Mouse (Mus musculus): ENCODE measurements around the gene Hspb7.
A peak's percentile ranks its signal among the peaks of the same experiment; 100 is the strongest.

Gene Hspb7

DNA sequence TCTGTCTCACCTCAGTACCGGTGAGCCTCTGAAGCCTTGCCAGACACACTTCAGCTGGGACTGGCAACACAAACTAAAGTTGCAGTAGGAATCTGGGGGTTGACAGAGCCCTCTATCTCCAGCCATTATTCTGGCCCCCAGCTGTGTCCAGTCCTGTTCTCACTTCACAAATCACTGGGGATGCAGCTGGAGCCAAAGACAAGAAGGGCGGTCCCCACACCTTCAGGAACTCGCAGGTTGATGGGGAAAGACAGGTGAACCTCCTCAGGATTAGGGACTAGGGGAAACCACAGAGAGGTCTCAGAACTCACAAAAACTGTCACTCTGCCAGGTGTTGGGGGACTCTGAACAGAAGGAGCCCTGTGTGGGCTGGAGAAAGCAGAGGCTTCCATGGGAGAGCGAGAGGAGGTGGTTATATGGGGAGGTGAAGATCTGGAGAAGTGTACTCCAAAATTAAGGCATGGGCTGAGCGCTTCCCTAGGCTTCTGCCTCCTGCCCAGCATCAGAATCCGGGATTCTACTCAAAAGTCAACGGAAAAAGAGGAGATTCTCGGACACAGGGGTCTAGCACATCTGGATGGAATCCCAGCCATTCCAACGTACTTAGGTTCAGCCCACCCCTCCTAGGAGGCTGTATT lies at the start of gene Hspb7:
Gene Hspb7 (plus strand): TSS at position 588 of the 638 bp plus-strand sequence.
- no peak for DNase-seq (ENCODE audit: low read depth, low spot score)

DNA sequence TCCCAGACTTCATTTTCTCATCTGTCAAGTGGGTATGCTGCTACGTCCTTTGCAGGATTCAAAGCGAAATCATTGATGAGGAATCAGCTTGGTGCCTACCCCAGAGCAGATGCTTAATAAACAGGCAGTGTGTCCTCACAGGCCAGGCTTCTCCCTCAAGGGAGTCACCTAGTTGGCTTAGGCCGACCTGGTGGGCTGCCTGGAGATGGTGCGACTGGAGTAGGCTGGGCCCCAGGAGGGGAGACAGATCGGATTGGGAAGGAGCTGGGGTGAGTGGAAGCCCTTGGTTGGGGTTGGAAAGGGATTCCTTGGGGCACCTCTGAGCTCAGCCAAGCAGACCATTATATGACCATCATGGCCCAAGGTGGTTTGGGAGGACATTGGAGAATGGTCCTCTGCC lies 48.2 kb upstream of the Hspb7 start:
- DNase-seq (ENCODE audit: low read depth, low spot score): no peak

DNA sequence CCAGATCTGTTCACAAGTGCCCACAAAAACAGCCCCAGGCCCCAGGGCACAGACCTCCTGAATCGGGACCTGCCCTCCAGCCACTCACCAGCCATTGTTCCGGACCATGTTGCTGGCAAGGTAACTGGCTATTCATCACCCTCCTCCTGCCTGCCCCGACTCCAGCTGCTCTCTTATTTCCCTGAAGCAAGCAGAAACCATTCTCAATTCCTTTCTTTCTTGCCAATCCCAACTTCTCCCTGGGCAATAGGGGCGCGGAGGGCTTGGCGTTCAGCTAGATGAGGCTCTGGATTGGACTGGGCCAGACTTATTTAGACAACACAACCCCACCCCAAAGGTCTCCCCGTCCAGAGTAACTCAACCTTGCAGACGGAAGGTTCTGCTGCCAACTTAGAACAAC lies 40.9 kb upstream of the Hspb7 start:
- DNase-seq (ENCODE audit: low read depth, low spot score): no peak

DNA sequence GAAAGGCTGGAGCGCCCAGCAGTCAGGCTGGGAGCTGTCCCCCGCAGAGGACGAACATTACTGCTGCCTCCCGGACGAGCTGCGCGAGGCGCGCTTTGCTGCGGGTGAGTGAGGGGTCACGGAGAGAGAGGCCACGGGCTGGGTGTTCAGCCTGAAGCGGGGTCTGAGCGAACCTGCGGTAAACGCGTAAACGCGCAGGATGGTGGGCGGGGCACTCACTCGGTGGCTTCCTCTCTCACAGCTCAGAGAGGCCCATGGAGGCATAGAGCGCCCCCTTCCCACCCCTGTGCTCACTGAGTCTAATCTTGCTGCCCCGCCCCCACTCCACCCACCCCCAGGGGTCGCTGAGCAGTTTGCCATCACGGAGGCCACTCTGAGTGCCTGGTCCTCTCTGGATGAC lies 38.2 kb upstream of the Hspb7 start:
- DNase-seq (ENCODE audit: low read depth, low spot score): no peak

DNA sequence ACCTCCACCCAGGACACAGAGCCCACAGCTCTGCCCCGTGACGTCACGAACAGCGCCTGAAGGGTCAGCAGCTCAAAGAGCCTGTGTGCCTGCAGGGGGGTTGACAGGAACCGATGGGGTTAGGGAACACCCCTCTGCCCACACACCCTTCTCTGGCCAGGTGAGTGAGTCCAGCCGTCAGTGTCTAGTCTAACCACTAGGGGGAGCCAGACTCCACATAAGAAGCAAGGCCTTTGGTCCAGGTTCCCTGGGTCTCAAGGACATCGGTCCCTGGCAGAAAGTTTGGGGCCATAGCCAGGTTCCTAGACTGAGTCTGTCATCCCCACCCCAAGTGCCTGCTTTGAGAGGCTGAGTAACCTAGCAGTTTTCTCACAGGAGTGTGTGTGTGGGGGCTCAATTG lies 35.3 kb upstream of the Hspb7 start:
- peak; percentile 90 for DNase-seq (ENCODE audit: low read depth, low spot score)

DNA sequence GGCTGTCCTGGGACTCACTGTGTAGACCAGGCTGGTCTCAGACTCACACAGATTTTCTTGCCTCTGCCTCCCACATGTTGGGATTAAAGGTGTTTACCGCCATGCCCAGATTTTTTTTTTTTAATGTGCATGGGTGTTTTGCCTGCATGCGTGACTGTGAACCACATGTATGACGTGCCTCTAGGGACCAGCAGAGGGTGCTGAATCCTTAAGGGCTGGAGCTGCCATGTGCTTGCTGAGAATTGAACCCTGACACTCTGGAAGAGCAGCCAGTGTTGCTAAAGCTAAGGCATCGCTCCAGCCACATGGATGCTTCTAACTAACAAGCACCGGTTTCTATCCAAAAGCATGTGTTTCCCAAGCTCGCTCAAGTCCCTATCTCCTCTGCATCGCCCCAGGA lies 34.4 kb upstream of the Hspb7 start:
- DNase-seq (ENCODE audit: low read depth, low spot score): peak; percentile 46

DNA sequence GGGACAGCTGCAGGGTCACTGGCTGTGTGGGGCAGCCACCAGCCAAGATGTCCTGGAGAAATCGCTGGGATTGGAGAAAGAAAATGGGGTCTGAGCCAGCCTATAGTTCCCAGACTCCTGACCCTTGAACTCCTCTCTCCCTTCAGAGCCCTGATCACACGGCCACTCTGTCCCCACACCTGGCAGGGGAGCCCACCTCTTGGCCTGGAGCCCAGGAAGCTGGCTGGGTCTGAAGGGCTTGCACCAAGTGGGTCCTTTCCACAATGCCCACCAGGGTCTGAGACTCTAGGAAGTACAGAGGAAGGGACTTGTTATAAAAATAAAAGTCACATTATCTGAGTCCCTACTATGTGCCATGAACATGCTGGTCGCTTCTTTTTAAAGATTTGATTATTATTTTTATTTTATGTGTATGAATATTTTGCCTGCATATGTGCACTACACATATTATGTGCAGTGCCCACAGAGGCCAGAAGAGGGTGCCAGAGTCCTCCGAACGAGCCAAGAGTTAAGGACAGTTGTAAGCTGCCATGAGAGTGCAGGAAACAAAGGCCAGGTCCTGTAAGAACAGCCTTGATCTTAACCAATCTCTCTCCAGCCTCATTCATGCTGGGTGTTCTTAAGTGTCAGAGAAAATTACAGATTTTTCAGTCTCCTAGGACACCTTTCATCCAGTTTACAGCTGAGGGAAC lies 33.3 kb upstream of the Hspb7 start:
- peak; percentile 77 for DNase-seq (ENCODE audit: low read depth, low spot score)

DNA sequence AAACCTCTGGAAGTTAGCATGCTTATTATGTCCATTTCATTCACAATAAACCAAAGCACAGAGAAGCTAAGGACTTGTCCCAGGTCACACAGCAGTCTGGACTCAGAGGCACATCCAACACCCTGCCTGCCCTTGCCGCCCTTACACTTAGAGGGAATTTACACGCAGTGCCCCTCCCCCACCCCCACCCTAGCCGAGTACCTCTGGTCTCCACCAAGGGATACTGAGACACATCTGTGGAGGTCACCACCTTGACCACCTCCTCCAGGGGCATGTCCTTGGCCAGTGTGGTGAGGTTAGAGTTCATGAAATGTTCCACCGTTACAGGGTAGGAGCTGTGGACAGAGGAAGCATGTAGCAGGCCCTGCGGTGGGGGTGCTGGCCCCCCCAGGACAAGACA lies 32.6 kb upstream of the Hspb7 start:
- DNase-seq (ENCODE audit: low read depth, low spot score): no peak

DNA sequence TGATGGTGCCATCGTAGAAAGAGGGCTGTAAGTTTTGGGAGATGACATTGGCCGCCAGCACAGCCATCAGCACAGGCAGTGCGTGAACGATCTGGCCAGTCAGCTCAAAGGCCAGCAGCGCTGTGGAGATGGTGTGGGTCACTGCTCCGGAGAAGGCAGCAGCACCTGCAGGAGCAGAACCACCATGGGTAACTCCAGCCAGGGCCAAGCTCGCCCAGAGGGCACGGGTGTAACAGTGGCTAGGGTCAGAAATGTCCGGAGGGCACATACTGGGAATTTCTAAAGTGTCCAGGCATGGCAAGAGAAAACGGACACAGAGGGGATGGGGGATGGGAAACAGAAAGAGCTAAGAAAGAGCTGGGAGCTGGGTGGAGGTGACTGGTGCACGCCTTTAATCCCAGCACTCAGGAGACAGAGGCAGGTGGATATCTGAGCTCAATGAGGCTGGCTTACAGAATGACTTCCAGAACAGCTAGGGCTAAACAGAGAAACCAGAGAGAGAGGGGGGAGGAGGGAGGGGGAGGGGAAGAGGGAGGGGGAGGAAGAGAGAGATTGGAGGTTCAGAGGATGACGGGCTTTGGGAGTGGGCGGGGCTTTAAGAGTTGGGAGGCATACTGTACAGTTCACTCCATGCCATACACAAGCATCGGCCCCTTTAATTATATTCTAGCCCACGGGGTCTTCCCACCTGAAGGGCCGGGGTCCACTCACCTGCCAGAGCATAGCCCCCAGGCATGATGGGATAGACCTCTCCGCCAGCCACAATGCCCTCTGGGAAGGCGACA lies 31.0 kb upstream of the Hspb7 start:
- DNase-seq (ENCODE audit: low read depth, low spot score): peak; percentile 80

DNA sequence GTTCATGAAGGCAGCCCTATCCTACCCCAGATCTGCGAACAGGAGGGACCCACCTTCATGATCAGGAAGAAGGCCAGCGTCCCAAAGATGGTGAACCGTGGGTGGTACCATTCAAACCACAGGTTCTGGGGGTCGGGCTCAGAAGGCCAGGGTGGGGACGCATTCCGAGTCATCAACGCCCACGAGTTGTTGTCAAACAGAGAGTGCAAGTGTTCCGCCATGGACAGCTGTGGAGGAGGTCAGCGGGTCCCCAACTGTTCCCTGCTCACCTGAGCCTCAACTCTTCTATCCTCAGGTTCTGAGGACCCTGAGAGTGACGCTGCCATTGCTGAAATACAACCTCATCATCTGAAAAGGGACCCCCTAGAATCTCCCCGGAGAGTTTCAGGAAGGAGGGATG lies 29.3 kb upstream of the Hspb7 start:
- DNase-seq (ENCODE audit: low read depth, low spot score): no peak

DNA sequence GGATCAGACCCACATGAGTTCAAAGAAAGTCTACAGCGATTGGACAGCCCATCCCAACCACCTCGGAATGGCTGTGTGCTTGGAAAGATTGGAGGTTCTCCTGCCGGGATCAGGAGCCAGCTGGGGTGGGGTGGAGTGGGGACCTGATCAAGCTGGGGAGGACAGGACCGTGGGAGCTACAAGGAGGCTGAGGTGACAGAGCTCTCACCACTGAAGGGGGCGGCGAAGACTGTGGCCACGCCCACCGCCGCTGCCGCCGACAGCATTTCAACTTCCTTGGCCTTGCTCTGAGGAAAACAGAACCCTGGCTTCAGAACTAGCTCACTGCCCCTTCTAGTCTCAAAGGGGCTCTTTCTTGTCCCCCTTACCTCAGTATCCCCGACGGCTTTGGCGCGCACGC lies 25.8 kb upstream of the Hspb7 start:
- DNase-seq (ENCODE audit: low read depth, low spot score): peak; percentile 48

DNA sequence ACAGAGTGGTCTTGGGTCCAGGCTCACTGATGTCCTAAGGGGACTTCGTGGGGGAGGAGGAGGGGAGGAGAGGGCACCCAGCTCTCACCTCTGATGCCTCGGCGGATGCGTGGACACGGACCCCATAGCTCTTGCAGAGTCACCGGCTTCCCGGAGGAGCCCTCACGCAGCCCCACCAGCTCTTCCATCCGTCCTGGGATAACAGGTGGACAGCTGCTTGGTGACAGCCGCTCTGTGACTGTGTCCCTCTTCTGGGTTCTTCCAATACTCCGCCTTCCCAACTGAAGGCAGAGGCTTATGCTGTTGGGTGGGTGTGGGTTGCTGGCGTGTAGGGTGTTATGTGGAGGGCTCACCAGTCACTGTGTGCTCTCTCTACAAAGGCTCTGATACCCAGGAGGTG lies 22.7 kb upstream of the Hspb7 start:
- DNase-seq (ENCODE audit: low read depth, low spot score): no peak

DNA sequence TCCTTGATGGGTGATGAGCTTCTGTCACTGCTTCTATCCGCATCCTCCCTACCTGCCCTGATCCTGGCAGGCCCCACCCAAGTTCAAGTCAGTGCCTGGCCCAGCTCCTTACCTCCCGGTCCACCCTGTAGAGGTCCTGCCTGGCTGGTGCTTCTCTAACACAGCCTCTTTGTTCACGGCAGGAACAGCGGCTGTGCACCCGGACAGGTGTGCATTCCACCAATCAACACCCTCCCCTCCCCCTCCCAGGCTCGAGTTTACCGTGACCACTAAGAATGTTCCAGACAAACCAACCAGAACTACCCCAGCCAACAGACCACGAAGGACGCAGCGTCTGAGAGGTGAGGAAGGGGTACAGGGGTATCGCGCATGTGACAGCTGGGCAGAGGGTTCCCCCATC lies 22.0 kb upstream of the Hspb7 start, which contains the start of gene Clcnka:
Gene Clcnka (minus strand): TSS at position 180 of the 400 bp plus-strand sequence.
- DNase-seq (ENCODE audit: low read depth, low spot score): no peak

DNA sequence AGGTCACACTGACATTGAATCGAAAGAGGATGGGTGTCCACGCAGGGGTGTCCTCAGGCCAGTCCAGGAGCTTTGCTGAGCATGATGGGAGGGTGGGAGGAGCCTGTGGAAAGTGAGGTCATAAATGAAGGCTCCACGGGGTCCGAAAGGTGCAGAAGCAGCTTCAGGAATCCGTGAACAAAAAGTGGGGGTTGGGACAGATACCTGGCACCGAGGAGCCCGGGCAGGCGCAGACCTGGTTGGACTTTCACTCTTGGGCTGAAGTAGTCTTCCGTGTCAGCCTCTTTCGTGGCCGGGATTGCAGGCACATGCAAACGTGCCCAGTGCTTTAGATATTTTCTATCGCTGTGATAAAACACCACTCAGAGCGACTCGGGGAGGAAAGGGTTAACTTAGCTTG lies 20.4 kb upstream of the Hspb7 start:
- no peak for DNase-seq (ENCODE audit: low read depth, low spot score)

DNA sequence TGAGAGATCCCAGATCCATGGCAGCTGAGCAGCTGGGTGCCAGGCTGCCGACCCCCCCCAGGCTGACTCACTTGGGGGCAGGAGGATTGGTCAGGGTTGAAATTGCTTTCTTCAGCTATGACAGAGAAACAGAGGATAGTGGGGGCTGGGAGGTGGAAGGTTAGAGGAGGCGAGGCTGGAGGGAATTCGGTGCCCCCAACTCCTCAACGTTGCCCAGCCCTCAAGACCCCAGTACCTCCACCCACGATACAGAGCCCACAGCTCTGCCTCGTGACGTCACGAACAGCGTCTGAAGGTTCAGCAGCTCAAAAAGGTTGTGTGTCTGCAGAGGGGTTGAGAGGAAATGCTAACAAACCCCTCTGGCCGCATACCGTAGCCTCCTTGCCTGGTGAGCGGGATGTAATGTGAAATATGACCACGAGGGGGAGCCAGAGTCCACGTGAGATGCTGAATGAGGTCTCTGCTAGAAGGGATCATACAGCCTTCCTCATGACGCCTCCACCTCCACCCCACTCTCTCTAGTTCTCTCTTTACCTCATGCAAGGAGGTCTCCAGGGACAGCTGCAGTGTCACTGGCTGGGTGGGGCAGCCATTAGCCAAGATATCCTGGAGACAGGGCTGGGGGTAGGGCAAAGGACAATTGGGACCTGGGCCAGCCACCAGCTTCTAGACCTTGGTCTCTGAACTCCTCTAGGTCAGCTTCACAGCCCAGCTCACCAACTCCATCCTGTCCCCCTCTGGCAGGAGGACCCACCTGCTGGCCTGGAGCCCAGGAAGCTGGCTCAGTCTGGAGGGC lies 15.9 kb upstream of the Hspb7 start:
- peak; percentile 79 for DNase-seq (ENCODE audit: low read depth, low spot score)

DNA sequence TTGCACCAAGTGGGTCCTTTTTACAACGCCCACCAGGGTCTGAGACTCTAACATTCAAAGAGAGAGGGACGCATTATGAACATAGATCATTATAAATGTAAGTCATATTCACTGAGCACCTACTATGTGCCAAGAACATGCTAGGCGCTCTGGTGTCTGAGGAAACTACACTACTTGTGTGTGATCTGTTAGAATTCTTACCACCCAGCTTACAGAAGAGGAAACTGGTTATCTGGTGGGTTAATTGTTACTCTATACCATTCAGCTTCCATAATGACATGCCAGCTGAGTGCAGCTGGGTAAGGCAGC lies 15.3 kb upstream of the Hspb7 start:
- no peak for DNase-seq (ENCODE audit: low read depth, low spot score)

DNA sequence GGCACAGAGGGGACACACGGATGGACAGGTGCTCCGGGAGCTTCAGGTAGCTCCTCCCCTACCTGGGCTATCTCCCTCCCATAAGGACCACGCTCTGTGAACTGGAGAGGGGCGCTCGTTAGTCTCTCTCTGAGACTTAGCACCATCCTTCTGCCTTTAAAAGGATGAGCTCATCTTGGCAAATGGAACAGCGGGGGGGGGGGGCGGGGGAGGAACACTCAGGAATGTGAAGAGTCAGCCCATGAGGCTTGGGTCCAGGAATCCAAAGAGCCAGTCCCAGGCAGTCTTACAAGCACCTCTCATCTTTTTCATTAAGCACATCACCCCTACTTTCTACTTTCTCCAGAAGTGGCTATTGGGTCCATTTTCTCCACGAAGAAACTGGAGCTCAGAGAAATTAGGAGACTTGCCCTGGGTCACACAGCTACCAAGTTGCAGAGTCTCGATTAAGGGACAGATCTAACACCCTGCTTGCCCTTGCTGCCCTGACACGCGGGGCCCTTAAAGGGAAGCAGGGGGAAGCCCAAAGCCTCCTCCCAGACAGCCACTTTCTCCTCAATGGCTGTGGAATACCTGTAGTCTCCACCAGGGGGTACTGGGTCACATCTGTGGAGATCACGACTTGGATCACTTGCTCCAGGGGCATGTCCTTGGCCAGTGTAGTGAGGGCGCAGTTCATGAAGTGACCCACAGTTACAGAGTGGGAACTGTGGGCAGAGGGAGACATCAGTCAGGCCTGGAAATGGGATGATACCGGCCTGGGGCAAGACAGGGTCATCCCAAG lies 13.9 kb upstream of the Hspb7 start:
- DNase-seq (ENCODE audit: low read depth, low spot score): peak; percentile 79

DNA sequence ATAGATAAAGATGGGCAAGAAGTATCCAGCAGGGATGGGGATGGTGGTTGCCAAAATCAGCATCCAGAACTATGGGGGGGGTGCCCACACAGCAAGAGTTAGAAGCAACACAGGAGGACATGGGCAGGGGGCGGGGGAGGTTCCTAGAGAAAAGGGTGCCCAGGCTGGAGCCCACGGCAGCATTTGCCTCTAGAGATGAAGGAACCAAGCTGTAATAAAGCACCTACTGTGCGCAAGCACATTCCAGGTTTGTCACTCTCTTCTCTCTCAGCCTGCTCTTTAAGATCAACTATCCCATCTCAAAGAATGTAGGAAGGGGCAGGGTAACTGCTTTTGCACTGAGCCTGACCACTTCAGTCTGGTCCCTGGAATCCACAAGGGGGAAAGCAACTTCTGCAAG lies 12.0 kb upstream of the Hspb7 start:
- DNase-seq (ENCODE audit: low read depth, low spot score): no peak

DNA sequence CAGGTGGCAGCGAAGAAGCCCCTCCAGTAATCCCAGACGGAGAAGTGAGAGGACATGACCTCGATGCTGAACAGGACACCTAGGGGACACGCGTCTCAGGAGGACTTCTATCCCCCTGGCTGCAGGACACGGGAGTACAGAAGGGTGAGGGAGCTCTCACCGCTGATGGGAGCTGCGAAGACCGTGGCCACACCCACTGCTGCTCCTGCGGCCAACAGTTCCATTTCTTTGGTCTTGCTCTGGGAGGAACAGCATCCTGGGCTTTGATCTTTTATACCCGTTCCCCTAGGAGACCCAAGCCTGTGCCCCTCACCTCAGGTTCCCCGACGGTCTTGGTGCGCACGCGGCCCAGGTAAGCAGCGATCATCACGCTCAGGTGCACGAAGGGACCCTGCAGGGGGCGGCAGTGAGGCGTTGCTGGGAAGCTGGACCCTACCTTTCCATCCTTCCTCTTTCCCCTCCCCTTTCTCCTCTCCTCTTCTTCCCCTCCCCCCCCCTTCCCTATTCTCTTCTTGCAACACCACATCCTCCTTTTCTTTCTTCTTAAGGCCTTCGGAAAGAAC lies 9.1 kb upstream of the Hspb7 start:
- DNase-seq (ENCODE audit: low read depth, low spot score): peak; percentile 75

DNA sequence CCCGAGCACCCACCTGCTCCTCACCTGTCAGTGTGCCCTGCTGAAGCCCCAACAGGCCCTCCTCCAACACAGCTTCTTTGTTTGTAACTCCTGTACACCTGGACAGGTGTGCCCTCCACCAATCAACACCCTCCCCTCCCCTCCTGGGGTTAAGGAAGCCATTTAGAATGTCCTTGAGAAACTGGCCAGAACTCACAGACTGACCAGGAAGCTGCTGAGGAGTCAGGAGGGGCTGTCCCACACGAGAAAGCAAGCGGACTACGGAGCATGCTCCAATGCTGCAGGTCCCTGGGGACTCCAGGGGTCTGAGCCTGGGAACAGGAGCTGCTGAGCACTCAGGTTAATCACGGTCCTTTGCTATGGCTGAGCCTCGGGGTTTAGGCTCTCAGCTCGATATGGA lies 4.7 kb upstream of the Hspb7 start, which contains the start of gene Clcnkb:
Gene Clcnkb (minus strand): TSS at position 91 of the 400 bp plus-strand sequence.
- no peak for DNase-seq (ENCODE audit: low read depth, low spot score)

All from R1 (cell line).